Mouse (Mus musculus) small intestine, adult 2 months (tissue): Measurements from ENCODE around the gene Rbm10. TPM values are rescaled to one million over a fixed set of nuclear protein-coding genes. Genes with fewer than 3 reads are reported as not detected.

Experiments
- H3K27ac ChIP-seq: fragments of 200-500 bp; 2 replicates; pipeline ENCODE4 v1.5.1; 2012; ENCODE audit warnings: low read depth, low read length, control low read depth, inconsistent platforms; ENCODE audit not compliant: insufficient read depth
- H3K27me3 ChIP-seq: fragments of 200-500 bp; 2 replicates; pipeline ENCODE4 v1.6.1; 2012; ENCODE audit warnings: mild to moderate bottlenecking, moderate library complexity, low read length, inconsistent platforms; ENCODE audit not compliant: control insufficient read depth, insufficient read depth
- H3K36me3 ChIP-seq: fragments of 200-500 bp; 2 replicates; pipeline ENCODE4 v1.6.1; 2012; ENCODE audit warnings: mild to moderate bottlenecking, low read length, control low read depth, inconsistent platforms; ENCODE audit not compliant: control insufficient read depth, insufficient read depth
- H3K4me1 ChIP-seq: fragments of 200-500 bp; 2 replicates; pipeline ENCODE4 v1.6.1; 2012; ENCODE audit warnings: low read length, inconsistent platforms, mixed read lengths; ENCODE audit not compliant: control insufficient read depth, insufficient read depth, insufficient read length
- H3K4me3 ChIP-seq: fragments of 200-500 bp; 2 replicates; pipeline ENCODE4 v1.5.1; 2012; ENCODE audit warnings: low read depth, mild to moderate bottlenecking, control low read depth, inconsistent platforms, low read length, moderate library complexity
- CTCF ChIP-seq: fragments of 200-500 bp; IDR thresholded peaks from 2 replicates; pipeline ENCODE4 v1.5.1; 2012; ENCODE audit warnings: low read depth, mild to moderate bottlenecking, control low read depth, inconsistent platforms, low read length, moderate library complexity, mixed read lengths; ENCODE audit not compliant: insufficient replicate concordance, insufficient read length; ENCODE audit errors: extremely low read depth
- POLR2A ChIP-seq: fragments of 200-500 bp; IDR thresholded peaks from 2 replicates; pipeline ENCODE4 v1.6.1; 2012; ENCODE audit warnings: low read depth, mild to moderate bottlenecking, control low read depth, inconsistent platforms, low read length, moderate library complexity
- WGBS: fragments of 180-500 bp; shearing (Covaris S2); methylation state at CpG from one replicate; pipeline ENCODE4 v1.1.7; 2018; 5-methylcytosine and 5-hydroxymethylcytosine counted together
- polyA plus RNA-seq: library from polyadenylated mRNA; depleted of rRNA; stranded (reverse); fragments of >200 nt; gene quantifications from 2 replicates; pipeline ENCODE4 v1.2.3, GENCODE M21; 2012; rRNA removed

Rbm10 gene
- polyA plus RNA-seq, 1 experiment, result 47.4 TPM

DNA sequence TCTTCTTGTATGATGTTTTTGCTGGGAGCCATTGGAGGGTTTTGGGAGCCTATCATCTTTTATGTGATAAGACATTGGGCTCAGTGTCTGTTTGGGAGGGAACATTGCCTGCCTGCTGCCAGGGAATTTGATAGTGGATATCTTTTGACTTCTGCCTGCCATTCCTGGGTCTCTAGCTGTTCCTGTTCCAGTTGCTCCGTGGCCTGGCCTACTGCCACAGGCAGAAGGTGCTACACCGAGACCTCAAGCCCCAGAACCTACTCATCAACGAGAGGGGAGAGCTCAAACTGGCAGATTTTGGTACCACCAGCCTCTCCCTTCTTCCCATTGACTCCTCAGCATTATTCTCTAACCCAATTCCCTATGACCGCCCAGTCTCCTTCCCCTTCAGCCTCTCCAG is 78.5 kb downstream of the Rbm10 start:
- Histone ChIP-seq H3K27ac (no peak overlapping the region), H3K4me3 (no peak overlapping the region), H3K27me3 (no peaks in the 10 kb centered on the region), H3K36me3 (peaks cover 48% of the 10 kb centered on the region), H3K4me1 (no peaks in the 10 kb centered on the region)
- TF ChIP-seq CTCF, result no peak
- no peak for TF ChIP-seq POLR2A
- 84% methylated on average over 4 of the region's 4 CpGs for WGBS

Other genes with a start within 250 kb of the Rbm10 start
- gene Jade3, start 191.8 kb upstream of the Rbm10 start, polyA plus RNA-seq, result 0.11 and 0.32 TPM in 2 replicates
- gene Rgn, start 67.7 kb upstream of the Rbm10 start, polyA plus RNA-seq, result 0.15 TPM in 1 of 2 replicates, not detected in the other
- 66.5 and 84.3 TPM in 2 replicates for gene Ndufb11, start 116 bp downstream of the Rbm10 start, polyA plus RNA-seq
- 132 and 255 TPM in 2 replicates for gene Uba1, start 40.8 kb downstream of the Rbm10 start, polyA plus RNA-seq
- gene Cdk16, start 70.5 kb downstream of the Rbm10 start, polyA plus RNA-seq, result 81.2 and 137 TPM in 2 replicates
- 1.6 and 3.3 TPM in 2 replicates for gene Usp11, start 86.4 kb downstream of the Rbm10 start, polyA plus RNA-seq
- gene Araf, start 180.3 kb downstream of the Rbm10 start, polyA plus RNA-seq, result 79.8 and 135 TPM in 2 replicates